Mouse (Mus musculus): ENCODE measurements around the gene Ctps2. TPM values are rescaled to one million over a fixed set of nuclear protein-coding genes. Genes with fewer than 3 reads are reported as not detected.

The Ctps2 gene
- polyA plus RNA-seq, 1 experiment from 2014 or later = 104 TPM

MicroRNAs encoded within 50 kb of the gene (microRNA counts, 519-probe panel; counts per million panel counts)
- 2,239 counts per million, percentile 56 among the panel's probes with 10 or more counts for microRNA mmu-miR-3473

Small RNA genes lying within 50 kb of the gene (microRNA-seq; reads per million reads assigned to microRNA genes)
- gene Mir3473a = not detected

Other genes with a start within 250 kb of the Ctps2 start
- gene Rbbp7, start 140.8 kb upstream of the Ctps2 start, polyA plus RNA-seq (2015; fragmentation: Nextera tagmentation; extraction: Ambion mirVana) = 572 and 599 TPM in 2 replicates
- gene Txlng, start 71.8 kb upstream of the Ctps2 start, polyA plus RNA-seq (2015; fragmentation: Nextera tagmentation; extraction: Ambion mirVana) = 15.2 and 15.3 TPM in 2 replicates
- gene Syap1, start 12.8 kb upstream of the Ctps2 start, polyA plus RNA-seq (2015; fragmentation: Nextera tagmentation; extraction: Ambion mirVana) = 42.5 and 44.0 TPM in 2 replicates
- gene S100g, start 63.4 kb downstream of the Ctps2 start, polyA plus RNA-seq (2015; fragmentation: Nextera tagmentation; extraction: Ambion mirVana) = 347 and 501 TPM in 2 replicates